ENCODE assay signal across 8 mouse cellular contexts in the genomic region with DNA sequence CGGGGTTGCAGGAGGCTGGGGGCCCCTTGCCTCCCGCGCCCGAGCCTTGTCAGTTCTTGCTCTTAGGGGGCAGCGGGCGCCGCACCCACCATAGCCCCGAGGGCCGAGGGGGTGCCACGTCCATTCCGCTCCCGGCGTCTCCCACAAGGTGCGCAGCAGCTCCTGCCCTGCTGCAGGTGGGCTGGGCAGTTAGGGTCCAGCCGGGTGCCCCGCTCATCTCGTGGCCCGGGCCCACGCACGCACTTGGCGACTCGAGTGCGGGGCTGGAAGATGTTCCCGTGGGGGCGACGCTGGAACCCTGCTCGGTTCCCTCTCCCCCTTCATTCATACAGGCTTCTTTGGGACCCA. TPM values are rescaled to one million over a fixed set of nuclear protein-coding genes. Genes with fewer than 3 reads are reported as not detected.
DNase-seq lines count a peak whose midpoint lies in the region; ATAC-seq and TF ChIP-seq lines count a peak whose summit lies in the region.

No protein-coding gene starts in this region.

- H3K4me2 ChIP-seq in lung, postnatal 0 days (replicated peaks; ENCODE audit: low read depth, low read length) = peak overlapping the region; percentile 100
- peak overlapping the region; percentile 89 for H3K4me2 ChIP-seq in limb, embryonic 14.5 days (replicated peaks; ENCODE audit: low read depth, low read length, severe bottlenecking)

- H3K27ac ChIP-seq in lung, postnatal 0 days (ENCODE audit: low read length) = peak overlapping the region; percentile 90
- H3K27ac ChIP-seq in forebrain, embryonic 10.5 days = peak overlapping the region; percentile 94
- H3K27ac ChIP-seq in limb, embryonic 14.5 days (replicated peaks; ENCODE audit: low read depth, low read length) = peak overlapping the region; percentile 92
- H3K27ac ChIP-seq in small intestine, adult 2 months (ENCODE audit: insufficient read depth, low read depth, low read length) = peak overlapping the region; percentile 37

- ATAC-seq in lung, postnatal 0 days = no peak; the same call in 1 of the 2 replicates
- ATAC-seq in limb, embryonic 14.5 days (ENCODE audit: low FRiP score, low read depth) = no peak

- TF ChIP-seq POLR2A in limb, embryonic 14.5 days (IDR thresholded peaks at IDR 0.05; ENCODE audit: borderline replicate concordance, extremely low read depth, insufficient read depth, insufficient read length) = no peak
- TF ChIP-seq POLR2A in small intestine, adult 2 months (IDR thresholded peaks at IDR 0.05; ENCODE audit: low read depth, low read length) = no peak

- TF ChIP-seq CTCF in lung, postnatal 0 days (IDR thresholded peaks at IDR 0.05) = no peak
- no peak for TF ChIP-seq CTCF in small intestine, adult 2 months (IDR thresholded peaks at IDR 0.05; ENCODE audit: extremely low read depth, insufficient read length, insufficient replicate concordance, low read depth, low read length)

- H3K27me3 ChIP-seq in lung, postnatal 0 days (replicated peaks; ENCODE audit: insufficient read depth, low read length) = no peaks in the 10 kb centered on the region
- no peaks in the 10 kb centered on the region for H3K27me3 ChIP-seq in forebrain, embryonic 10.5 days (ENCODE audit: poor library complexity, severe bottlenecking)
- H3K27me3 ChIP-seq in limb, embryonic 14.5 days (ENCODE audit: control insufficient read depth, insufficient read depth, low read length) = no peaks in the 10 kb centered on the region
- no peaks in the 10 kb centered on the region for H3K27me3 ChIP-seq in small intestine, adult 2 months (ENCODE audit: control insufficient read depth, insufficient read depth, low read length)

- 0% methylated on average over 20 of the region's 27 CpGs for WGBS in lung, postnatal 0 days
- WGBS in forebrain, embryonic 10.5 days = under 1% methylated on average over 27 of the region's 27 CpGs
- WGBS in limb, embryonic 14.5 days = 0% methylated on average over 20 of the region's 27 CpGs
- WGBS in small intestine, adult 2 months = under 1% methylated on average over 27 of the region's 27 CpGs

- H3K9ac ChIP-seq in lung, postnatal 0 days (replicated peaks; ENCODE audit: low read depth) = peak overlapping the region; percentile 87
- peak overlapping the region; percentile 92 for H3K9ac ChIP-seq in limb, embryonic 14.5 days (ENCODE audit: low read depth, low read length, severe bottlenecking)

- TF ChIP-seq EP300 in lung, postnatal 0 days (IDR thresholded peaks at IDR 0.05) = no peak

- no peaks in the 10 kb centered on the region for H3K36me3 ChIP-seq in lung, postnatal 0 days (ENCODE audit: insufficient read depth, low read length)
- H3K36me3 ChIP-seq in forebrain, embryonic 10.5 days (replicated peaks) = peaks cover 10% of the 10 kb centered on the region
- H3K36me3 ChIP-seq in limb, embryonic 14.5 days (ENCODE audit: control insufficient read depth, insufficient read depth, low read length) = no peaks in the 10 kb centered on the region
- H3K36me3 ChIP-seq in small intestine, adult 2 months (ENCODE audit: control insufficient read depth, insufficient read depth, low read length) = no peaks in the 10 kb centered on the region

- no peaks in the 10 kb centered on the region for H3K9me3 ChIP-seq in lung, postnatal 0 days (ENCODE audit: low read length)
- no peaks in the 10 kb centered on the region for H3K9me3 ChIP-seq in forebrain, embryonic 10.5 days
- no peaks in the 10 kb centered on the region for H3K9me3 ChIP-seq in limb, embryonic 14.5 days (ENCODE audit: control insufficient read depth, low read length)

- no peaks in the 10 kb centered on the region for H3K4me1 ChIP-seq in lung, postnatal 0 days (ENCODE audit: insufficient read depth, low read depth, low read length)
- H3K4me1 ChIP-seq in forebrain, embryonic 10.5 days = peaks cover 33% of the 10 kb centered on the region
- H3K4me1 ChIP-seq in limb, embryonic 14.5 days (ENCODE audit: control insufficient read depth, insufficient read depth, low read length) = peaks cover 9% of the 10 kb centered on the region
- H3K4me1 ChIP-seq in small intestine, adult 2 months (ENCODE audit: control insufficient read depth, insufficient read depth, insufficient read length, low read length) = peaks cover 14% of the 10 kb centered on the region

- H3K4me3 ChIP-seq in lung, postnatal 0 days (ENCODE audit: low read depth, low read length) = peak overlapping the region; percentile 96
- peak overlapping the region; percentile 94 for H3K4me3 ChIP-seq in forebrain, embryonic 10.5 days
- H3K4me3 ChIP-seq in limb, embryonic 14.5 days (replicated peaks; ENCODE audit: low read length) = peak overlapping the region; percentile 92
- peak overlapping the region; percentile 82 for H3K4me3 ChIP-seq in small intestine, adult 2 months (ENCODE audit: low read depth, low read length)

- no peak for DNase-seq in lung, postnatal 0 days (ENCODE audit: low spot score)
- no peak for DNase-seq in lung, postnatal 10 days
- DNase-seq in forebrain, embryonic 10.5 days (ENCODE audit: extremely low spot score, low spot score) = no peak
- DNase-seq in limb, embryonic 14.5 days (ENCODE audit: low spot score) = no peak
- DNase-seq in adrenal gland, postnatal 36 days = no peak
- DNase-seq in ovary, postnatal 14 days (ENCODE audit: low spot score) = no peak
- DNase-seq in cerebellum, adult 8-10 months = no peak

RNA-seq across cellular contexts. Expression of gene Ubac2, which starts 0.4 kb away (rescaled TPM):
- 38.5 and 43.2 TPM in 2 replicates for polyA plus RNA-seq in lung, postnatal 0 days (2015; fragmentation: Nextera tagmentation; extraction: Ambion mirVana)
- 80.7 and 83.1 TPM in 2 replicates for polyA plus RNA-seq in forebrain, embryonic 10.5 days (2016; fragmentation: Nextera tagmentation; extraction: Ambion mirVana)
- 46.3 and 64.2 TPM in 2 replicates for polyA plus RNA-seq in limb, embryonic 14.5 days (2012; rRNA removed)
- 66.9 and 70.7 TPM in 2 replicates for polyA plus RNA-seq in limb, embryonic 14.5 days (2014; fragmentation: Nextera tagmentation; extraction: Ambion mirVana)
- 23.5 and 48.4 TPM in 2 replicates for polyA plus RNA-seq in small intestine, adult 2 months (2012; rRNA removed)
- total RNA-seq in adrenal gland, postnatal 36 days (2021) = 10 to 100 TPM; 35.4 to 36.5 TPM

RNA-seq across cellular contexts. Expression of gene Gpr18, which starts 36.7 kb away (rescaled TPM):
- polyA plus RNA-seq in lung, postnatal 0 days (2015; fragmentation: Nextera tagmentation; extraction: Ambion mirVana) = 0.32 and 0.42 TPM in 2 replicates
- polyA plus RNA-seq in forebrain, embryonic 10.5 days (2016; fragmentation: Nextera tagmentation; extraction: Ambion mirVana) = 0.23 and 0.55 TPM in 2 replicates
- polyA plus RNA-seq in limb, embryonic 14.5 days (2012; rRNA removed) = 0.36 TPM in 1 of 2 replicates, not detected in the other
- 0.26 TPM in 1 of 2 replicates, not detected in the other for polyA plus RNA-seq in limb, embryonic 14.5 days (2014; fragmentation: Nextera tagmentation; extraction: Ambion mirVana)
- 5.6 and 7.5 TPM in 2 replicates for polyA plus RNA-seq in small intestine, adult 2 months (2012; rRNA removed)
- under 1 TPM; 0.23 to 0.26 TPM for total RNA-seq in adrenal gland, postnatal 36 days (2021)

Comparison
In these comparisons a context has a peak if more than half of its experiments do, and no peak if none do; other contexts are left out.
1. H3K27ac ChIP-seq: peak in every context shown above with its lines; median percentile 94 in forebrain, embryonic 10.5 days; 92 in limb, embryonic 14.5 days; 90 in lung, postnatal 0 days; 37 in small intestine, adult 2 months.